Mouse (Mus musculus) CD4-positive helper T cell, adult 2 months (primary cell): Measurements from ENCODE around the gene Pcbp4.

Experiments used
- DNase-seq: peaks from one replicate; pipeline ENCODE4 v3.0.0-alpha.2; 2012; ENCODE audit warnings: low read depth, missing footprints, low spot score

Pcbp4 gene

DNA sequence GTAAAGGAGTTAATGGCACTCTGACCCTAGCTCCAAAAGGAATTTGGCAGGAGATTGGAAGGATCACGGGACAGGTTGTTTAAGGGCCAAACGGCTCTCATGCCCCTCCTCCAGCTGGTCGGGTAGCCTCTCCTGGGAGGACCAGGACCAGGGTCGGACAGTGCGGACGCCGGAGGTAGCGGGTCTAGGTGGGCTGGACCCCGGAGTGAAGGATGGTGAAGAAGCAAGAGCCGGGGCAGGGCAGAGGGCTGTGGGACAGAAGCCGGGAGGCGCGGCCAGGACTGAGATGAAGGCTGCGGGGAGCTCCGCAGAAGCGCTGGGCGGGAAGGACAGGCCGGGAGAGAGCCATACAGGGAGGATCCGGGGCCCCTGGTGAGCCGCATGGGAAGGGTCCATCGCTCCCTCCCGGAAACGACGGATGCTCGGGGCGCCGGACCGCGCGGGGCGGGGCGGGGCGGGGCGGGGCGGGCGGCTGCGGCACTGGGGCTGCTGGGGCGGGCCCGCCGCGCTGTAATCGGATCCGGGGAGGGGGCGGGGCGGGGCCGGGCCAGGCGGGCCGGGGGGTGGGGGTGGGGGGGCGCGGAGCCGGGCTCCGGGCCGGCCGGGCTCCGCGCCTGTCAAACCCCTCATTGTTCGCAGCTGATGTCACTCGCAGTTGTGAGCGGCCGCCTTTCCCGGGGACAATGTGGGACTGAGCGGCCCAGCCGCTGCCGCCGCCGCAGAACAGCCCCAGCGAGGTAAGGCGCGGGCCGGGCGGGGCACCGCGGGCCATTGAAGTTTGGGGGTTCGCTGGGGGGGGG, at the start of gene Pcbp4:
TSS of gene Pcbp4 (plus strand) at position 21 of the 800 bp plus-strand sequence.
- peak; percentile 70 for DNase-seq

DNA sequence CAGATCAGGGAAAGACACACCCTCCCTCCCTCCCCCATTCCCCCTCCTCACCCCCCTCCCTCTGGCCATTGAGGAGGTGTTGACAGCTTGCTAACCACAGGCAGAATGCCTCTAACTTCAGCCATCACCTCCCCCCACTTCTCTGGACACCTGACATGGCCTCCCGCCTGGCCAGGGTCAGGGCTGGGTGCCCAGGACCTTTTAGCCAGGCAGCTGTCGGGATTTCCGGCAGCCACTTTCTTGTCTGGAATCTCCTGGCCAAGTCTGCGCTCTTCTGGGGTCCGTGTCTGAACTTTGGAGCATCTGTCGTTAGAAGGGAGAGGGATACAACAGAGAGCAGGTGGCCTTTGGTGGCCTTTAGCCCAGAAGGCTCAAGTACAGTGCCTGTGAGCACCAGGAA, 47.8 kb upstream of the Pcbp4 start:
- DNase-seq: no peak

DNA sequence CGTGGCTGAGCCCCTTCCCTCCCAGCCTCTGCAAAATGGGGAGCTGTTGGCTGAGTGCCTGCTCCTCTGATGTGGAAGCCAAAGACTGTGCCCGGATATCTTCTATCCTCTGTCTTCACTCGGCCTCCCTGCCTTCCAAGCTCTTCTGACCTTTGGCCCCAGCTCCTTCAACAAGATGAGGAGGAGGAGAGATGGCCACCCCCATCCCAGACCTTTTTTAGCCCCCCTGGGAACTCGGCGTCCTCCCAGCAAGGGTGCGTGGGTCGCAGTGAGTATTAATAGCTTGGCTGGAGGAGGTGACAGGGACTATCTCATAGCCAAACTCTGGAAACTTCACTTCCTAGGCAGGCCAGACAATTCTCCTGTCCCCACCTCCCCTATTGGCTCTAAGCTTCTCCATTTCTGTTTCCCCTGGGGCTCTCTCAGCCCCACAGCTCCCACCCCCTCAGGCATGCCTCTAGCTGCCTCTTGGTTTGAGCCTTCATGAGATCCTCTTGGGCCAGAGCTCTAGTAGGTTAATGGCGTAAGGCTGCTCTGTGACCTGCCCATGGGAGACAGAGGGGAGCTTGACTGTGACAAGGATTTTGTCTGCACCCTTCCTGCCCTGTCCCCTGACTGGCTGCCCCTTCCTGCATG, 46.5 kb upstream of the Pcbp4 start:
- no peak for DNase-seq

DNA sequence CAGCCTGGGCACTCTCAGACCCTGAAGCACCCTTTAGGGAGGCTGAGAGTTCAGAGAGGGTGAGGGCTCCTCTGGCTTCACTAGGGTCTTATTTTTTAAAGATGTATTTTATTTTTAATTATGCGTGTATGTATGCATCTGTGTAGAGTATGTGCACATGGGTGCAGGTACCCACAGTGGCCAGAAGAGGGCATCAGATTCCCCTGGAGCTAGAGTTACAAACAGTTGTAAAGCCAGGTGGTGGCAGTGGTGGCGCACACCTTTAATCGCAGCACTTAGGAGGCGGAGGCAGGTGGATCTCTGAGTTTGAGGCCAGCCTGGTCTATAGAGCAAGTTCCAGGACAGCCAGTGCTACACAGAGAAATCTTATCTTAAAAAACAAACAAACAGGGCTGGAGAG, 44.0 kb upstream of the Pcbp4 start:
- DNase-seq: no peak

DNA sequence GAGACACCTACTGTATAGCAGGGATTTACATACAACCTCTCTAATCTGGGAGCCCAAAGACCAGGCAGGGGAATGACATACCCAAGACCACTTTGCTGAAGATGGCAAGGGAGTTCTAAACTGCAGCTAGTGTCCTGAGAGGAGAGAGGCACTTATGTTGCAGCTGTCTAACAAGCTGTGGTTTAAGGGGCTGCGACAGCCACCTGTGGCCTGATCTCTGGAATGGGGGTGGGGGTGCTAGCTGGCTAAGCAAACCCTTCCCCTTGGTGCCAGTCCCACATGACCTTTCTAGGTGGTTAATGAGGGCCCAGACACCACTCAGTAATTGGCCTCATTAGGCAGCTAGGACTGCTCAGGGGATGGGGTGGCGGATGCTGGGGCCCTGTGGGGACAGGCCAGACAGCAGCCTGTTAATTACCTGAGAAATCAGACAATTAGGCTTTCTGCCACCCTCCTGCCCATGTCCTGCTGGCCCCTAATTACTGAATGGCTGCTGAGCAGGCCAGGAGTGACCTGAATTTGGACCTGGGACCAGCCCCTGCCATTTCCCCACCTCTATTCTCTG, 42.9 kb upstream of the Pcbp4 start:
- DNase-seq: no peak

DNA sequence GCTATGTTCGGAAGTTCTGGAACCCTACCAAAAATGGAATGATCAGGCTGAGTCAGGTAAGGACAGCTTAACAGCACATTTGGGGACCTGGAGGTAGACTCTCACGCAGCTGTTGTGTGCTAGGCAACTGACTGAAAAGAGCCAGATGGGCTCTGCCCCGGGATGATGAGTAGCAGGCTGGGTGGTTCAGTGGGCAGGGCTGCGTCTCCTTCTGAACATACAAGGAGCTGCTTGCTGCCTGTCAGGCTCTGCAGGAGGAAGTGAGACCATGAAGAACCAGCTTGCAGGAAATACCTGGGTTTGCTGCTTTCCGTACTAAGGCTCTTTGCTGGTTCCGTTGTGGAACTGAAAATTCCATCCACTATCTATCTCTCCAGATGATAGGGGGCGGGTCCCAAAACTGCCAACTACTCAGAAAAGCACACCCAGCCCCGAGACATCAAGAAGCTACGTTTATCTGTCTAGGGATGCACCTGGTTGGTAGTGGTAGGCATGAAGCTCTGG, 41.9 kb upstream of the Pcbp4 start:
- DNase-seq: no peak

DNA sequence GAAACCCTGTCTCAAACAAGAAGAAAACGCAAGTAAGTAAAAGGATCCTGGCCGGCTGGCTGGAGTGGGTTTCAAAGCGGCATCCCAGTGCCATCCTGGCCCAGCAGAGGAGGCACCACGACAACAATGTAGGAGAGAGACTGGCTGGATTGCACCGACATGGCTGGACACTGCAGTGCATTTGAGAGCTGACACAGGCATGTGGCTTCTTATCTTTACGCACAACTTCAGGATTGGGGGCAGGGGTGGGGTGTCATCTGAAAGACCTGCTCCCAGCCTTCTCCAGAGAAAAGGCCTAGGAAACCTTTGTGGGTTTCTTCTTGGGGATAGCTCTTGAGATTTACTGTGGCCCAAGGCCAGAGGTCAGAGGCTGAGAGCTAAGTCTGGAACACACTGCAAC, 41.4 kb upstream of the Pcbp4 start:
- no peak for DNase-seq

DNA sequence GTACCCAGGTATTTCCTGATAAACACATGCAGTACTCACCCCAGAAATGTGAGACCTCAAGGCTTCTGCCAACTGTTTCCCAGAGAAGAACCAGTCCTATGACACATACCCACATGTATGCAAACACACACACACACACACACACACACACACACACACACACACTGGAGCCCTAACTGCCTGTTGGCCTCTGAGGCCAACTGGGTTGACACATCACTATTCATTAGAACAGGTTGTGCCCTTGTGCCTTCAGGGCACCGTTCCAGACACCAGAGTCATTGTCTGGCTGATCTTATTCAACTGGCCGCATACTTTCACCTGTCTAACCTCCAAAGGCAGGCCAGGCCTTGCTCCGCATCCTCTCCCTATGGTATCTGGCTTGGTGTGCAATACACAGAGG, 40.9 kb upstream of the Pcbp4 start:
- DNase-seq: no peak

DNA sequence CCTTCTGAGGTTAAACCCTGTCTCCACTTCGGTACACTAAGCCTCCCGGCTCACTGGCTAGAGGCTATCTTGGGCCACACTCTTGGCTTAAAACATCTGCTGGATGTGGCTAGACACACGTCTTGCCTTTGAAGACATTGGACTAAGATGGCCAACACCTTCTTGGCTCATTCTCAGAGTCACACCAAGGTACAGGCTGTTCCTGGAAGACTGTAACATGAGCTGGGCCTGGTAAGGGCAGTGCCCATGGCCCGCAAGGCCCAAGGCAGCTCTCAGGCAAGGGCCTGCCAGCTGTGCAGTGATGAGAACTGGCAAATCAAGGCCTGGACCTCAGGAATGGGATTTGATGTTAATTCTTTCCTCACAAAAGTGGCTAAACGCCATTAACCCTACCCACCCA, 39.5 kb upstream of the Pcbp4 start:
- no peak for DNase-seq

DNA sequence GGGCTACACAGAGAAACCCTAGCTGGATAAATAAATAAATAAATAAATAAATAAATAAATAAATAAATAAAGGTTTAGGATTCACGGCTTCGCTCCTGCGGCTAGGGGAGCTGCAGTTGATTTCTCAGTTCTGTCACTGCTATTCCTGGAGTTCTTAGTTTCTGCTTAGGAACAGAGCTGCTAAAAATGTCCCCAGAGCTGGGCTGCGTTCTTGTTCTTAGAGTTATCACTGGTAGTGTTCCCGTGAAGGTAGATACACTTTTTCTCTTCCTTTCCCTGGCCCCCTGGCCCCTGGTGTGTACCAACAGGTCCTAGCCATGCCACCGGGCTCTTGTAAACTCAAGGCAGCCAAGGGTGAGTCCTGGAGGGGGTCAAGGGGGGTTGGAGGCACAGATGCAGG, 36.3 kb upstream of the Pcbp4 start:
- DNase-seq: no peak

DNA sequence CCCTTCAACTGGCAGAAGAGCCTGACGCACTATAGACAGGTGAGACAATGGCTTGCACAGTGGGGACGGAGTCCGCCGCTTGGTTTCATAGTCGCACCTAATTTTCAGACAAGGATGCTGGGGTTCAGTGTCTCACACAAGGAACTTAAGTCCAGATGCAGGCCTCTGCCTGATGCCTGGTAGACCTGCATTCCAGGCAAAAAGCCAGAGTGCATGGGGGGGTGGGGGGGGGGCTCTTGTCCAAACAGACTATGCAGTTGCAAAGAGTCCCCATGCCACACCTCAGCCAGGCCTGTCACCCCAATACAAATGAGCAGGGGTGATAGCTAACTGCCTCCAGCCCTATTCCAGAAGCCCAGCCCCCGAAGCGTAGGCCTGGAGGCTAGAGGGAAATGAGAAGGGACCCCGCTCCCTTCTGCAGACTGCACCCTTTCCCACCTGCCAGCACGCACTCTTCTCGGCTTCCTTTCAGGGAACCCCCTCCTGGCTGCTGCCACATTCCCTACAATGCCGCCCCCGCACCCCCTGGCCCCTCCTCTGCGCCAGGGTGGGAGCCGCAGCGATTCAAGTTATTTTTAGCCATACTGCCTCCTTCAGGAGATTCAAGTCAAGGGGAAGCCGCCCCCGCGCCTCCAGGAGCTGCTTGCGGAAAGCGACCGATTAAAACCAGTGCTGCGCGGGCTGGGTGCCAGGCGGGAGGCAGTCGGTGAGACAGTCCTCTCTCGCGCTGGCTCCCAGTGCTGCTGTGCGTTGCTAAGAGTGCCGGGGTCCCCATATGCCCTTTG, 35.1 kb upstream of the Pcbp4 start:
- DNase-seq: peak; percentile 60

DNA sequence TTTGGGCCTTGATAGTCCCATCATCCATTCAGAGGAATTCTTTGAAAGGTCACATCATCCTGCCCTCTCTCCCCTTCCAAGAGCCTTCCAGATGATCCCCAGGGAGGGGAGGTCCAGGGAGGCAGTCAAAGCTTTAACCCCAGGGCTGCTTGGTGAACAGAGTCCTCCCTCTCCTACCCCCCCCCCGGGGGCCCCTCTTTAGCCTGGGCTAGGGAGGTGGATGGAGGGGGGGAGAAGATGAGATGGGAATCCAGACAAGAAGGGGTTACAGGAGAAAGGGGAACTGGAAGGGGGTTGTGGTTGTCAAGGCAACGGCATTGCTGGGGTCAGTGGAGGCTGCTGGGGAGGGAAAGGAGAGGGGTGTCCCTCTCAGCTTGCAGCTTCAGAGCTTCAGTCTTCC, 32.5 kb upstream of the Pcbp4 start:
- no peak for DNase-seq

DNA sequence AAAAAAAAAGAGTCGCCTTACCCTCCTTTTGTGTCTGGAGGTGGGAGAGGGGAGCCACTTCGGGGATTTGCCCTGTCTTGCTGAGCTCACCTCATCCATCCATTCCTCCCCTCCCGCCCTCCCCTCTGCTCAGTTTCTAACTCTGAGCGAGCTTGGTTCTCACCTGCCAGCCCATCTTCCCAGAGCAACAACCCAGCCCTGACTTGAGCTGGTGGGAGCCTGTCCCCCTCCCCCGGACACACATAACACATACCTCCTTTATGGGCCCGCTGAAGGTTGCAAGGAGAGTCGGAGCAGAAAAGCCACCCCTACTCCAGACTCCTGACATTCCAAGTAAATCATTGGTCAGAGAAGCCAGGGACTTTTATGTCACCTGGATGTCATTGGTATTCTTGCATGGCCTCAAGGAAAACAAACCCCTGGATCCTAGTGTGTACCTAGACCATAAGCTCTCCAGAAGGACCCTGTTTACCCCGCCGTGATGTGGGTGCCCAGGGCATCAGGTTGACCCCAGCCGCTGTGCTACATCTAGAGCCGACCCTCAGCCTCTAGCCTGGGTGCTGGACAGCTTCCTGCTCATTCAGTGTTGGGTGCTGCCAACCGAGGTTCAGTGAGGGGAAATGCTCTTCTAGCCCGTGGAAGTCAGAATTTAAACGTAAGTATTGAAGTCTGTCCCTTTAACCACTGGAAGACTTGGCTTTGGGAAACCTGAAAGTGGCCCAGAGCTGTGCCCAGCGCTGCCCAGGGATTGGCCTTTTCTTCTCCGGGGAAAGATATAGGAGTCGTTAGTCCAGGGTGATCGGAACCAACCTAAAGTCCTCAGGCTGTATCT, 31.8 kb upstream of the Pcbp4 start:
- no peak for DNase-seq

DNA sequence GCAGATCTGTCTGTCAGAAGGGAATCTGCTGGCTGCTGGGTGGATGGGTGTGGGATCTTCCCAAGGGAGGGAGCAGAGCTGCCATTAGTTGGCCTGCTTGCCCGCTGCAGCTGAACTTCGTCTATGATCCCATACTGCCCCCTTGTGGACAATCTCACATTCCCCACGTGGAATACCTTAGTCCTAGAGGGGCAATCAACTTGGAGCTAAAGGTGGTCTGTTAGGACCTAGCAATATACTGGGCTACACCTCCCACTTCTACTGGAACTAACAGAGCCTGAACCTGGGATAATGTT, 31.3 kb upstream of the Pcbp4 start:
- peak; percentile 78 for DNase-seq

DNA sequence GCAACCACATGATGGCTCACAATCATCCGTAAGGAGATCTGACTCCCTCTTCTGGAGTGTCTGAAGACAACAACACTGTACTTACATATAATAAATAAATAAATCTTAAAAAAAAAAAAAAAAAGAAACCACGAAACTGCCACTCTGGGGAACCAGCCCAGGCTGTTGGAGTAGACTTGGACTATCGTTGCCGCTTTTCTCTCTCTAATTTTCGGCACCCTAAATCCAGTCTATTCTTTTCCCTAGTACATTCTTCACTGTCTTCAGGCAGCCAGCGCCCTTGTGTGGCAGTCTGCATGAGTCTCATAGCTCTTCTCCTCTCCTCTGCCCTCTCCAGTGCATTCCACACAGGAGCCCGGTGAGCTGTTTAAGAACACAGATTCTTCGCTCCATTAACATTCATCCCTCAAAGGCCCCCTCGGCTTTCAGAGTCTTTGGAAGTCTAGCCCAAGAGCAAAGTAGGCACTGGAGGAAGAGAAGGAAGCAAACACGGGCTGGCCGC, 24.3 kb upstream of the Pcbp4 start:
- DNase-seq: no peak

DNA sequence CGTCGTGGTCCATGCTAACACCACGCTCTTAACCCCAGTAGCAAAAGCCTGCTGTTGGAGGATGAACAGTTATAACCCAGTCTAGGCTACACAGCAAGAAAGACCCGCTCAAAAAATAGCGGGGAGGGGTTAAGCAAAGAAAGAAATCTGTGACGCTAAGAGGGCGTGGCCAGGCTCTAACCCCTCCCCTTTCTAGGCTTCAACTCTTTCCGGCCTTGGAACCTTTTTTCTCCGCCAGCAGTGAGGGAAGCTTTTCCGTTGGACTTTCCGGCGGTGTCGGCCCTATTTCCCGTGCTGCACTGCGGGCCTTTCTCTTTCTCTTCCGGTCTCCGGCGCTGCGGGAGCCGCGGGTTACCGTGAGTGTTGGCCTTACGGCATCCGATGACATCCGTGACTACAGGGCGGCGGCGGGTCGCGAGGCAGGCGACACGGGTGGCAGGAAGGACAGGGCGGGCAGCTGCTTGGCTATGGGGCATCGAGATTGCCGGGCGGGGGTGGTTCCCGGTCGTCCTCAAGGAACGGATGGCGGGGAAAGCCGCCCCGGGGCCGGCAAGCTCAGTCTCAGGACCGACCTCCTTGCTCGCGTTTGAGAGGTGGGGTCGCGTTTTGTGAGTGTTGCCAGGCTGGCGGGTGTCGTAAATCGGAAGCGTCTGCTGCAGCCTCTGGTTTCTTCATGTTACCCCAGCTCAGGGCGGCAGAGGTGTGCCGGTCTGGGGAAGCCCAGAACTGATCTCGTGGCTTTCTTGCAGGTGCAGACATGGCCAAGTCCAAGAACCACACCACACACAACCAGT, 23.7 kb upstream of the Pcbp4 start, which contains the start of gene Rpl29:
TSS of gene Rpl29 (plus strand) at position 234 of the 794 bp plus-strand sequence.
- peak; percentile 96 for DNase-seq

DNA sequence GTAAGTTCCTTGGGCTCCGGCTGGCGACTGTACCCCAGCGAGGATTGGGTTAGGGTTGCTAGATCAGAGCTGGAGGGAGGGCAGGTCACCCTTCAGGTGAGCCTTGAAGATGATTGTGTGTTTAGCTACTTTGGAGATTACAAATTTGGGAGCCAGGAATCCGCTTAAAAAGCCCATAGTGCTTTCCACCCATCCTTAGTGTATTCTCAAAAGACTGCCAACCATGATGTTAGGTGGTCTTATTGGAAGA, 23.2 kb upstream of the Pcbp4 start:
- DNase-seq: no peak

DNA sequence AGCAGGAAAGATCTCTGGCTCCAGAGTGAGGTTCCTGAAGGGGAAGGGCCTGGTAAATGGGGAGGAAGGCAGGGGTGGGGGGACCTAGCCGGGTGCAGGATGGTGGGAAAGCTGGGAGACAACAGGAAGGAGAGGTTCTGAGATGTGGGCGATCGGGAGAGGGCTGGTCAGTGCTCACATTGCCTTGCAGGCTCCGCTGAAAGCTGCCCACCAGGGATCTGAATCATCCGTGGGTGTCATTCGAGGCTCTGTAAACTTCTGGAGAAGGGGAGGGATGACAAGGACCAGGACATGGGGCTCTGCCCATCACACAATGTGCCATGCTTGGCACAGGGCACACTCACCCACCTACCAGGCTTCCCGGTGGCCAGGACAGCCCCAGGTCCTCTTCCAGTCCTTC, 19.7 kb upstream of the Pcbp4 start:
- DNase-seq: no peak

DNA sequence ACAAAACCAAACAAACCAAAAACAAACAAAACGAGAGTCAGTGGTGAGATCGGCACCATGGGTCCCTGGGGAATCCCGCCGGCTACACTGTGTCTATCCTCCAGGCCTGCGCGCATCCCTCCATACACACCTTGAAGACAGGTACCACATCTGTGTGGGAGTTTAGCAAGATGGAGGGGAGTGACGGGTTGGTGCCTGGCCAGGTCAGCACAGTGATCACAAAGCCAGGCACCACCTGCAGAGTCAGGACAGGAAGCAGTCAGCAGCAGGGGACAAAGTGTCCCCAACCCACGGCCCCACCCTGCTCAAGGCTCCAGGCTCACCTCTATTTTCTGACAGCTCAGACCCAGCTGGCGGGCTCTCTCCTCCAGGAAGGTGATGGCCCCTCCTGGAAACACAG, 16.5 kb upstream of the Pcbp4 start:
- DNase-seq: no peak

DNA sequence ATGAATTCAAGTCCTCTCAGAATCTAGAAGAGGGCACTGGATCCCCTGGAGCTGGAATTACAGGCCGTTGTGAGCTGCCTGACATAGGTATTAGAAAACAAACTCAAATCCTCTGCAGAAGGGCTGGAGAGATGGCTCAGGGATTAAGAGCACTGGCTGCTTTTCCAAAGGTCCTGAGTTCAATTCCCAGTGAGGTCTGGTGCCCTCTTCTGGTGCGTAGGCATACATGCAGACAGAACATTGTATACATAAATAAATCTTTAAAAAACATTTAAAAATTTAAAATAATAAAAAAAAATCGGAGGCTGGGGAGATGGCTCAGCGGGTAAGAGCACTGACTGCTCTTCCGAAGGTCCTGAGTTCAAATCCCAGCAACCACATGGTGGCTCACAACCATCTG, 10.4 kb upstream of the Pcbp4 start:
- DNase-seq: no peak

DNA sequence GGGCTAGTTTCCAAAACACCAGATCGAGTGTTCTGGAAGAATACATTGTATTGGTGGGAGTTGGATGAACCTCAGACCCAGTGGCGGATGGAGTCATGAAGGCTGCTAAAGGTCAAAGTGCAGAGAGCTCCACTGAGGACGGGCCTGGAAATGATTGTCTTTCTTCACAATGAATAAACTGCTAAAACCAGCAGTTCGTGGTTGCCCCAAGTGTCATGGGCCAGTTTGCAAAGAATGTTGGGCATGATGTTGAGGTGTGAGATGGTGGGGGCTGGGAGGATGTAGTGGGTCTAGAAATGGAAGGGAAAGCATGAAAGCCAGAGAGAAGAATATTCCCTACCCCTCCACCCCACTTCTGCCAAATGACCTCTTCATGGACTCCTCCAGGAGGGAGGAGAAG, 8.3 kb upstream of the Pcbp4 start:
- DNase-seq: no peak
